Mouse (Mus musculus): Measurements from ENCODE around the gene Mast1.

Mast1 gene

GRCm38 (mm10) chr8:84936962-84937546, at the start of gene Mast1:
Gene Mast1 (minus strand): TSS chr8:84937359.
- peak; percentile 80 for DNase-seq

- DNase-seq, result no peak
Measured at GRCm38 (mm10) chr8:84986379-84986945, 49.3 kb upstream of the Mast1 start.

GRCm38 (mm10) chr8:84985684-84986378, 48.7 kb upstream of the Mast1 start:
- peak; percentile 92 for DNase-seq

- peak; percentile 61 for DNase-seq
Measured at GRCm38 (mm10) chr8:84985049-84985683, 48.0 kb upstream of the Mast1 start.

GRCm38 (mm10) chr8:84984294-84985048, 47.3 kb upstream of the Mast1 start:
- DNase-seq, result peak; percentile 31

- no peak for DNase-seq
Measured at GRCm38 (mm10) chr8:84982499-84983011, 45.4 kb upstream of the Mast1 start.

GRCm38 (mm10) chr8:84981644-84982498, 44.7 kb upstream of the Mast1 start:
- peak; percentile 19 for DNase-seq

GRCm38 (mm10) chr8:84980622-84981358, 43.6 kb upstream of the Mast1 start:
- peak; percentile 43 for DNase-seq

GRCm38 (mm10) chr8:84979599-84980421, 42.7 kb upstream of the Mast1 start:
- peak; percentile 81 for DNase-seq

GRCm38 (mm10) chr8:84978248-84978940, 41.2 kb upstream of the Mast1 start, which contains the start of gene Junb:
Gene Junb (minus strand): TSS chr8:84978718.
- DNase-seq, result peak; percentile 93

GRCm38 (mm10) chr8:84977435-84978247, 40.5 kb upstream of the Mast1 start:
- peak; percentile 85 for DNase-seq

GRCm38 (mm10) chr8:84976763-84977434, 39.7 kb upstream of the Mast1 start:
- peak; percentile 53 for DNase-seq

- DNase-seq, result peak; percentile 93
Measured at GRCm38 (mm10) chr8:84976031-84976762, 39.0 kb upstream of the Mast1 start.

GRCm38 (mm10) chr8:84975434-84975833, 38.3 kb upstream of the Mast1 start:
- peak; percentile 90 for DNase-seq

GRCm38 (mm10) chr8:84974543-84975142, 37.5 kb upstream of the Mast1 start:
- DNase-seq, result no peak

- DNase-seq, result peak; percentile 42
Measured at GRCm38 (mm10) chr8:84973803-84974542, 36.8 kb upstream of the Mast1 start.
